Mouse (Mus musculus): ENCODE measurements around the gene Aurkaip1.

Gene Aurkaip1

GRCm38 (mm10) chr4:155863001-155863400 is 31.9 kb downstream of the Aurkaip1 start, which contains the start of gene Tas1r3:
Tas1r3 (minus strand) TSS chr4:155863362.
- TF ChIP-seq CTCF (conservative IDR thresholded peaks at IDR 0.05; ENCODE audit: low read length) (no peak), NANOG (IDR thresholded peaks at IDR 0.05; ENCODE audit: borderline replicate concordance, low read length) (no peak), POU5F1 (IDR thresholded peaks at IDR 0.05; ENCODE audit: borderline replicate concordance, low read length) (no peak)
- H3K9me3 ChIP-seq (ENCODE audit: low read length) = no peaks in the 10 kb centered on the region

GRCm38 (mm10) chr4:155868614-155869298 is 37.7 kb downstream of the Aurkaip1 start:
- Histone ChIP-seq H3K36me3 (ENCODE audit: insufficient read depth, low read length) (peaks cover 67% of the 10 kb centered on the region), H3K4me1 (replicated peaks; ENCODE audit: low read depth, low read length) (peaks cover 39% of the 10 kb centered on the region), H3K9me3 (ENCODE audit: low read length) (no peaks in the 10 kb centered on the region), H3K27me3 (ENCODE audit: insufficient read depth, low read length) (no peaks in the 10 kb centered on the region), H3K4me3 (replicated peaks; ENCODE audit: low read length) (peak overlapping the region; percentile 93)
- TF ChIP-seq POU5F1 (IDR thresholded peaks at IDR 0.05; ENCODE audit: borderline replicate concordance, low read length) (no peak), CTCF (conservative IDR thresholded peaks at IDR 0.05; ENCODE audit: low read length) (no peak), NANOG (IDR thresholded peaks at IDR 0.05; ENCODE audit: borderline replicate concordance, low read length) (no peak)

More at GRCm38 (mm10) chr4:155863001-155863400, 31.9 kb downstream of the Aurkaip1 start, which contains the start of gene Tas1r3:
- H3K27me3 ChIP-seq (ENCODE audit: insufficient read depth, low read length) = no peaks in the 10 kb centered on the region
- H3K4me1 ChIP-seq (replicated peaks; ENCODE audit: low read depth, low read length) = peaks cover 7% of the 10 kb centered on the region; the same call in 1 of the 2 replicates
- peaks cover 70% of the 10 kb centered on the region for H3K36me3 ChIP-seq (ENCODE audit: insufficient read depth, low read length)
- no peak within 1 kb of the TSS for H3K4me3 ChIP-seq (replicated peaks; ENCODE audit: low read length)

- H3K36me3 ChIP-seq (ENCODE audit: insufficient read depth, low read length) = peaks cover 71% of the 10 kb centered on the region
- H3K9me3 ChIP-seq (ENCODE audit: low read length) = no peaks in the 10 kb centered on the region
- H3K27me3 ChIP-seq (ENCODE audit: insufficient read depth, low read length) = no peaks in the 10 kb centered on the region
- TF ChIP-seq CTCF (conservative IDR thresholded peaks at IDR 0.05; ENCODE audit: low read length) (no peak), NANOG (IDR thresholded peaks at IDR 0.05; ENCODE audit: borderline replicate concordance, low read length) (no peak), POU5F1 (IDR thresholded peaks at IDR 0.05; ENCODE audit: borderline replicate concordance, low read length) (no peak)
- peaks cover 39% of the 10 kb centered on the region for H3K4me1 ChIP-seq (replicated peaks; ENCODE audit: low read depth, low read length)
- peak within 1 kb of the TSS; percentile 93 for H3K4me3 ChIP-seq (replicated peaks; ENCODE audit: low read length)
These were observed 38.4 kb downstream of the Aurkaip1 start, which contains the start of the genes Cptp and Ints11 for GRCm38 (mm10) chr4:155869317-155870033. Cptp (minus strand) TSS chr4:155869440. Ints11 (plus strand) TSS chr4:155869546.

- Histone ChIP-seq H3K27me3 (ENCODE audit: insufficient read depth, low read length) (no peaks in the 10 kb centered on the region), H3K9me3 (ENCODE audit: low read length) (no peaks in the 10 kb centered on the region), H3K4me1 (replicated peaks; ENCODE audit: low read depth, low read length) (peaks cover 39% of the 10 kb centered on the region), H3K4me3 (replicated peaks; ENCODE audit: low read length) (no peak overlapping the region), H3K36me3 (ENCODE audit: insufficient read depth, low read length) (peaks cover 67% of the 10 kb centered on the region)
- TF ChIP-seq CTCF (conservative IDR thresholded peaks at IDR 0.05; ENCODE audit: low read length) = no peak
- no peak for TF ChIP-seq POU5F1 (IDR thresholded peaks at IDR 0.05; ENCODE audit: borderline replicate concordance, low read length)
- no peak for TF ChIP-seq NANOG (IDR thresholded peaks at IDR 0.05; ENCODE audit: borderline replicate concordance, low read length)
These were observed 40.3 kb downstream of the Aurkaip1 start for GRCm38 (mm10) chr4:155871404-155871803.
